ENCODE assay signal across 8 mouse cellular contexts in the genomic region with DNA sequence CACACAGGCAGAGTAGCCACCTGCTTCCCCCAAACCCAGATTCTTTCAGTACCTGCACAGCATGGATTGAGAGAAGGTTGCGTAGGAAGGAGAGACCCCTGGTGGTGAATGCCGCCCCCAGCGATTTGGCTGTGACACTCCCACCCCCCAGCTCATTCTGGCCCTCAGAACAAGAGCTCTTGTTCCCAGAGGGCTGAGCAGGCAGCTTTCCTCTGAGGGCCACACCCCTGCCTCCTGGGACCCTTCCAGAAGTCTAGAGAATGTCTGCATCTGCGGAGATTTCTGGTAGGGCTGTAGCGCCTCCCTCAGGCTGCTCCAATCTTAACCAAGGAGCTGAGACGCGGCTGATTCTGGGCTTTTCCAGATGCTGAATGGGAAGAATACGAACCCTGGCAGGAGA.
A peak's percentile ranks its signal among the peaks of the same experiment; 100 is the strongest.
DNase-seq lines count a peak whose midpoint lies in the region; ATAC-seq and TF ChIP-seq lines count a peak whose summit lies in the region.

No protein-coding gene starts in this region.

- no peak for TF ChIP-seq POLR2A in CH12.LX (IDR thresholded peaks at IDR 0.05; ENCODE audit: low read depth, low read length)

- H3K79me2 ChIP-seq in CH12.LX (replicated peaks; ENCODE audit: control insufficient read depth, extremely low read depth, insufficient read depth, poor library complexity, severe bottlenecking) = no peaks in the 10 kb centered on the region

- DNase-seq in A20 (ENCODE audit: low read depth, low spot score) (peak; percentile 32), CH12.LX (ENCODE audit: extremely low read depth) (peak; percentile 33)
- DNase-seq in forebrain, postnatal 0 days = peak; percentile 70
- no peak for DNase-seq in thymus, postnatal 36 days
- DNase-seq in natural killer cell, adult 2 months (ENCODE audit: low spot score in 2 of 2) = no peak

- no peak for TF ChIP-seq EP300 in CH12.LX (IDR thresholded peaks at IDR 0.05; ENCODE audit: low read length)

- H3K27ac ChIP-seq in CH12.LX (ENCODE audit: insufficient read depth, low read depth) = no peak overlapping the region
- H3K27ac ChIP-seq in forebrain, postnatal 0 days (ENCODE audit: low read depth, low read length) = no peak overlapping the region
- H3K27ac ChIP-seq in hindbrain, embryonic 16.5 days (ENCODE audit: low read depth, low read length) = peak overlapping the region; percentile 60
- H3K27ac ChIP-seq in midbrain, embryonic 15.5 days = peak overlapping the region; percentile 58

- no peak overlapping the region for H3K4me3 ChIP-seq in CH12.LX (replicated peaks in 1 of 3; ENCODE audit: low read depth in 2 of 3, low read length in 2 of 3, poor library complexity in 1 of 3)
- H3K4me3 ChIP-seq in forebrain, postnatal 0 days (ENCODE audit: low read depth, low read length) = no peak overlapping the region
- no peak overlapping the region for H3K4me3 ChIP-seq in hindbrain, embryonic 16.5 days (ENCODE audit: low read length)
- H3K4me3 ChIP-seq in midbrain, embryonic 15.5 days = no peak overlapping the region

- no peaks in the 10 kb centered on the region for H3K27me3 ChIP-seq in CH12.LX (replicated peaks)
- no peaks in the 10 kb centered on the region; the same call in 1 of the 2 replicates for H3K27me3 ChIP-seq in forebrain, postnatal 0 days (ENCODE audit: insufficient read depth, low read length)
- H3K27me3 ChIP-seq in hindbrain, embryonic 16.5 days (replicated peaks; ENCODE audit: control insufficient read depth, insufficient read depth, low read length) = no peaks in the 10 kb centered on the region
- no peaks in the 10 kb centered on the region for H3K27me3 ChIP-seq in midbrain, embryonic 15.5 days (replicated peaks)

- H3K4me2 ChIP-seq in CH12.LX (ENCODE audit: insufficient read depth, low read depth, poor library complexity, severe bottlenecking) = no peak overlapping the region
- H3K4me2 ChIP-seq in forebrain, postnatal 0 days (ENCODE audit: low read depth) = no peak overlapping the region
- no peak overlapping the region for H3K4me2 ChIP-seq in hindbrain, embryonic 16.5 days (ENCODE audit: low read length)
- H3K4me2 ChIP-seq in midbrain, embryonic 15.5 days = no peak overlapping the region

- H3K9me3 ChIP-seq in CH12.LX (replicated peaks; ENCODE audit: low read length) = no peaks in the 10 kb centered on the region
- H3K9me3 ChIP-seq in forebrain, postnatal 0 days (ENCODE audit: low read length) = no peaks in the 10 kb centered on the region
- H3K9me3 ChIP-seq in hindbrain, embryonic 16.5 days (ENCODE audit: control insufficient read depth, low read length) = no peaks in the 10 kb centered on the region
- no peaks in the 10 kb centered on the region for H3K9me3 ChIP-seq in midbrain, embryonic 15.5 days

- no peaks in the 10 kb centered on the region for H3K36me3 ChIP-seq in CH12.LX (replicated peaks in 1 of 2; ENCODE audit: control insufficient read depth in 1 of 2, insufficient read depth in 1 of 2, low read length in 1 of 2)
- H3K36me3 ChIP-seq in forebrain, postnatal 0 days (ENCODE audit: insufficient read depth) = no peaks in the 10 kb centered on the region
- H3K36me3 ChIP-seq in hindbrain, embryonic 16.5 days (ENCODE audit: control insufficient read depth, insufficient read depth, low read length) = no peaks in the 10 kb centered on the region
- no peaks in the 10 kb centered on the region for H3K36me3 ChIP-seq in midbrain, embryonic 15.5 days (replicated peaks)

- in situ Hi-C loops in CH12.LX (cut with MboI; ENCODE audit: low pct_ligation_motif_present, low pct_unique_long_range_greater_than_20kb, low sequenced_read_pairs) = no loop called here

- no peak overlapping the region for H3K9ac ChIP-seq in CH12.LX (ENCODE audit: insufficient read depth, low read depth)
- H3K9ac ChIP-seq in forebrain, postnatal 0 days = no peak overlapping the region
- peak overlapping the region; percentile 33; the same call in 1 of the 2 replicates for H3K9ac ChIP-seq in hindbrain, embryonic 16.5 days (ENCODE audit: low read depth, low read length)
- H3K9ac ChIP-seq in midbrain, embryonic 15.5 days = no peak overlapping the region

- H3K4me1 ChIP-seq in CH12.LX (ENCODE audit: control insufficient read depth in 1 of 2, insufficient read depth in 2 of 2) = peaks cover 16 to 47% of the 10 kb centered on the region in 2 experiments
- peaks cover 16% of the 10 kb centered on the region for H3K4me1 ChIP-seq in forebrain, postnatal 0 days (ENCODE audit: insufficient read depth)
- H3K4me1 ChIP-seq in hindbrain, embryonic 16.5 days (ENCODE audit: control insufficient read depth, insufficient read depth, low read depth, low read length) = peaks cover 53% of the 10 kb centered on the region
- H3K4me1 ChIP-seq in midbrain, embryonic 15.5 days = peaks cover 75% of the 10 kb centered on the region

- dilution Hi-C loops in CH12.LX (cut with MboI; ENCODE audit: extremely low pct_ligation_motif_present, extremely low pct_unique_long_range_greater_than_20kb, low sequenced_read_pairs) = no loop called here

- TF ChIP-seq RAD21 in CH12.LX (IDR thresholded peaks at IDR 0.05; ENCODE audit: low read depth, low read length) = peak; percentile 22

- TF ChIP-seq CTCF in CH12.LX (conservative IDR thresholded peaks at IDR 0.05 in 1 of 2, IDR thresholded peaks at IDR 0.05 in 1 of 2; ENCODE audit: low read depth in 2 of 2, low read length in 2 of 2) = peak in 1 of 2 experiments; percentile 54; a peak in 2 of 4 replicates
- TF ChIP-seq CTCF in forebrain, postnatal 0 days (IDR thresholded peaks at IDR 0.05; ENCODE audit: low read depth) = peak; percentile 64

- WGBS in forebrain, postnatal 0 days = 21% methylated on average over 8 of the region's 8 CpGs
- 21% methylated on average over 8 of the region's 8 CpGs for WGBS in hindbrain, embryonic 16.5 days
- 20% methylated on average over 8 of the region's 8 CpGs for WGBS in midbrain, embryonic 15.5 days

- peak; percentile 47; the same call in 1 of the 2 replicates for ATAC-seq in forebrain, postnatal 0 days
- peak; percentile 51; the same call in 1 of the 2 replicates for ATAC-seq in hindbrain, embryonic 16.5 days
- no peak for ATAC-seq in midbrain, embryonic 15.5 days (replicated peaks)
- no peak for ATAC-seq in erythroblast, adult 5-6 weeks (replicated peaks; ENCODE audit: low FRiP score, poor library complexity, severe bottlenecking)

TF ChIP-seq in CH12.LX, 34 proteins besides CTCF, POLR2A, EP300 and RAD21:
- TF ChIP-seq TBP (conservative IDR thresholded peaks at IDR 0.05; ENCODE audit: low read depth, low read length) = no peak
- no peak for TF ChIP-seq NELFE (IDR thresholded peaks at IDR 0.05; ENCODE audit: low read depth, low read length)
- no peak for TF ChIP-seq MEF2A (IDR thresholded peaks at IDR 0.05; ENCODE audit: borderline replicate concordance, low read depth, low read length)
- TF ChIP-seq SMC3 (IDR thresholded peaks at IDR 0.05; ENCODE audit: low read depth, low read length) = peak; percentile 40
- no peak for TF ChIP-seq MYC (IDR thresholded peaks at IDR 0.05; ENCODE audit: low read depth, low read length)
- no peak for TF ChIP-seq JUND (conservative IDR thresholded peaks at IDR 0.05; ENCODE audit: low read depth, low read length)
TF ChIP-seq in CH12.LX: peak in this region for 1.

Comparison
In these comparisons a context has a peak if more than half of its experiments do, and no peak if none do; other contexts are left out.
1. DNase-seq: peak in A20 (single experiment), CH12.LX (single experiment) and forebrain, postnatal 0 days (single experiment); none in thymus, postnatal 36 days (0 of 2) and natural killer cell, adult 2 months (0 of 2).
2. H3K27ac ChIP-seq: peak in hindbrain, embryonic 16.5 days (single experiment) and midbrain, embryonic 15.5 days (single experiment); none in CH12.LX (single experiment) and forebrain, postnatal 0 days (single experiment).
3. ATAC-seq: peak in forebrain, postnatal 0 days (single experiment) and hindbrain, embryonic 16.5 days (single experiment); none in midbrain, embryonic 15.5 days (single experiment) and erythroblast, adult 5-6 weeks (single experiment).